Mouse (Mus musculus) bone marrow macrophage, adult 2 months (primary cell): ENCODE measurements around the gene Zfp800.

Source experiments
- CTCF ChIP-seq: IDR thresholded peaks from 2 replicates; pipeline ENCODE4 v1.5.1; 2012; ENCODE audit warnings: low read depth, mild to moderate bottlenecking, low read length, moderate library complexity
- POLR2A ChIP-seq: IDR thresholded peaks from 2 replicates; pipeline ENCODE4 v1.6.1; 2012; ENCODE audit warnings: mild to moderate bottlenecking, low read depth, low read length, borderline replicate concordance

DNA sequence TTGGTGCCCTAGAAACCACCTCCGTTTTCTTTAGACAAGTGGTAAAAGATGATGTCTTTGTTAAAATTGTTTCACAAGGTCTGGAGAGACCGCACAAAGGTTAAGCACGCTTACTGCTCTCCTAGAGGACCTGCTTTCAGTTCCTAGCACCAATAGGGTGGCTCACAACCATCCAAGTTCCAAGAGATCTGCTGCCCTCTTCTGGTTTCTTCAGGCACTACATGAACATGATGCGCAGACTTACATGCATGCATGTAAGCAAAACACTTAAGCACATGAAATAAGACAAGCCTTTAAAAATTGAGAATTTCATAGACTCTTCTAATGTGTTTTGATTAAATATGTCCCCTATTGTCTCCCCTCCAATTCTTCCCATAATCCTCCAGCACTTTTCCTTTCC lies 2.0 kb upstream of the Zfp800 start:
- TF ChIP-seq CTCF (no peak), POLR2A (no peak)
